Mouse (Mus musculus) cerebellum, postnatal 36 days (tissue): ENCODE data around the gene Kcna7.

ENCODE experiments used
- DNase-seq, 2 experiments: peaks; one replicate each; pipeline ENCODE4 v3.0.0; 2021 to 2022; ENCODE audit warnings: mixed read lengths in 2 of 2

The Kcna7 gene

GRCm38 (mm10) chr7:45426556-45426955 lies 21.1 kb downstream of the Kcna7 start:
- DNase-seq: no peak

GRCm38 (mm10) chr7:45433835-45434202 lies 28.4 kb downstream of the Kcna7 start:
- no peak for DNase-seq

- peak; percentile 100 for DNase-seq
Observed at GRCm38 (mm10) chr7:45434203-45435015, 29.0 kb downstream of the Kcna7 start, which contains the start of gene Gys1. Gene Gys1, plus strand, starts transcription at chr7:45434844.

GRCm38 (mm10) chr7:45435038-45435437 lies 29.6 kb downstream of the Kcna7 start:
- DNase-seq: no peak

- no peak for DNase-seq
Observed at GRCm38 (mm10) chr7:45436444-45436843, 31.0 kb downstream of the Kcna7 start.

GRCm38 (mm10) chr7:45437046-45437445 lies 31.6 kb downstream of the Kcna7 start:
- DNase-seq: no peak

- DNase-seq: peak; percentile 34 to 42
Observed at GRCm38 (mm10) chr7:45437521-45438276, 32.2 kb downstream of the Kcna7 start, which contains the start of gene Ruvbl2. Gene Ruvbl2, minus strand, starts transcription at chr7:45438096.

- no peak for DNase-seq
Observed at GRCm38 (mm10) chr7:45443526-45444420, 38.3 kb downstream of the Kcna7 start.

GRCm38 (mm10) chr7:45446589-45446988 lies 41.1 kb downstream of the Kcna7 start:
- DNase-seq: no peak

- DNase-seq: no peak
Observed at GRCm38 (mm10) chr7:45447325-45447990, 42.0 kb downstream of the Kcna7 start.

- no peak for DNase-seq
Observed at GRCm38 (mm10) chr7:45449974-45450373, 44.5 kb downstream of the Kcna7 start.

- DNase-seq: peak; percentile 86
Observed at GRCm38 (mm10) chr7:45451344-45451982, 46.0 kb downstream of the Kcna7 start.

GRCm38 (mm10) chr7:45454971-45455370 lies 49.5 kb downstream of the Kcna7 start:
- no peak for DNase-seq

- no peak for DNase-seq
Observed at GRCm38 (mm10) chr7:45455932-45456696, 50.7 kb downstream of the Kcna7 start.

GRCm38 (mm10) chr7:45456721-45457203 lies 51.3 kb downstream of the Kcna7 start:
- DNase-seq: no peak

- no peak for DNase-seq
Observed at GRCm38 (mm10) chr7:45457204-45458060, 52.0 kb downstream of the Kcna7 start.

- DNase-seq: peak; percentile 83 to 86
Observed at GRCm38 (mm10) chr7:45458748-45459563, 53.5 kb downstream of the Kcna7 start.
